Mouse (Mus musculus) limb, embryonic 15.5 days (tissue): ENCODE data around the gene Gm4981. TPM values are rescaled to one million over a fixed set of nuclear protein-coding genes. Genes with fewer than 3 reads are reported as not detected.

Source experiments
- polyA plus RNA-seq: library from polyadenylated mRNA; unstranded; fragments of >200 nt; fragmentation: Nextera tagmentation; extraction: Ambion mirVana; gene quantifications from 2 replicates; pipeline ENCODE4 v1.2.1, GENCODE M21; 2015

The Gm4981 gene
- polyA plus RNA-seq, 1 experiment from 2014 or later, result not detected

Other genes starting within 250 kb of the Gm4981 start
- not detected in 2 replicates for gene AW822073, start 11.8 kb downstream of the Gm4981 start, polyA plus RNA-seq
- not detected in 2 replicates for gene Duxf3, start 4.0 kb downstream of the Gm4981 start, polyA plus RNA-seq
- 49.2 and 60.9 TPM in 2 replicates for gene Gcc2, start 18.8 kb upstream of the Gm4981 start, polyA plus RNA-seq
- gene Lims1, start 86.8 kb upstream of the Gm4981 start, polyA plus RNA-seq, result 120 and 141 TPM in 2 replicates
- gene Ranbp2, start 210.2 kb upstream of the Gm4981 start, polyA plus RNA-seq, result 18.6 and 22.5 TPM in 2 replicates